Mouse (Mus musculus): ENCODE measurements around the gene Atf6. TPM values are rescaled to one million over a fixed set of nuclear protein-coding genes. Genes with fewer than 3 reads are reported as not detected.

Gene Atf6
- polyA plus RNA-seq, 1 experiment from 2014 or later, result 8.4 TPM

GRCm38 (mm10) chr1:170876906-170877305, 9.3 kb upstream of the Atf6 start:
- Histone ChIP-seq H3K4me2 (no peak overlapping the region), H3K9me3 (no peaks in the 10 kb centered on the region), H3K9ac (replicated peaks) (no peak overlapping the region), H3K27ac (no peak overlapping the region), H3K4me3 (replicated peaks) (no peak overlapping the region), H3K27me3 (no peaks in the 10 kb centered on the region), H3K4me1 (replicated peaks) (no peaks in the 10 kb centered on the region), H3K36me3 (peaks cover 73% of the 10 kb centered on the region)
- WGBS, result 90% methylated on average over 5 of the region's 5 CpGs
- ATAC-seq (ENCODE audit: insufficient number of reproducible peaks, insufficient read depth, low FRiP score, low TSS enrichment, low read depth), result no peak

- no peak overlapping the region for H3K4me3 ChIP-seq (replicated peaks)
- no peak overlapping the region for H3K4me2 ChIP-seq
- no peak overlapping the region for H3K9ac ChIP-seq (replicated peaks)
- no peaks in the 10 kb centered on the region for H3K4me1 ChIP-seq (replicated peaks)
- 67% methylated on average over 3 of the region's 3 CpGs for WGBS
- H3K27me3 ChIP-seq, result no peaks in the 10 kb centered on the region
- no peak for ATAC-seq (ENCODE audit: insufficient number of reproducible peaks, insufficient read depth, low FRiP score, low TSS enrichment, low read depth)
- H3K27ac ChIP-seq, result no peak overlapping the region
- H3K36me3 ChIP-seq, result peaks cover 68% of the 10 kb centered on the region
- H3K9me3 ChIP-seq, result no peaks in the 10 kb centered on the region
Observed at GRCm38 (mm10) chr1:170875676-170876075, 8.1 kb upstream of the Atf6 start.

DNA sequence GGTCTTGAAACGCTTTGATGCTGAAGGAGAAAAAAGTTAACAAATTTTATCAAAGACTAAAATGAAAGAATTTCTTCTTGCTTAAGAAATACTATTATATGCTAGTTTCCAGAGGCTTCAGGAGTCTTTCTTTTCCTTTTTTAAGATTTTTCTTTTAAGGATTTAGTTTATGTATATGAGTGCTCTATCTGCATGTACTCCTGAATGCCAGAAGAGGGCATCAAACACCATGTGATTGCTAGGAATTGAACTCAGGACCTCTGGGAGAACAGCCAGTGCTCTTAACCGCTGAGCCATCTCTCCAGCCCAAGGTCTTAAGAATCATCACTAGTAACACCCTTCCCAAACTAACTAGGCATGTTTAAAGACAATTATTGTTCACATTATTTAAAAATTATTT, 4.4 kb upstream of the Atf6 start:
- H3K4me1 ChIP-seq (replicated peaks), result peaks cover 1% of the 10 kb centered on the region; the same call in 1 of the 2 replicates
- no peak overlapping the region for H3K4me2 ChIP-seq
- no peaks in the 10 kb centered on the region for H3K9me3 ChIP-seq
- H3K36me3 ChIP-seq, result peaks cover 41% of the 10 kb centered on the region
- WGBS, result 94% methylated on average over 2 of the region's 2 CpGs
- H3K4me3 ChIP-seq (replicated peaks), result no peak overlapping the region
- no peaks in the 10 kb centered on the region for H3K27me3 ChIP-seq
- H3K27ac ChIP-seq, result no peak overlapping the region
- H3K9ac ChIP-seq (replicated peaks), result no peak overlapping the region
- ATAC-seq (ENCODE audit: insufficient number of reproducible peaks, insufficient read depth, low FRiP score, low TSS enrichment, low read depth), result no peak

DNA sequence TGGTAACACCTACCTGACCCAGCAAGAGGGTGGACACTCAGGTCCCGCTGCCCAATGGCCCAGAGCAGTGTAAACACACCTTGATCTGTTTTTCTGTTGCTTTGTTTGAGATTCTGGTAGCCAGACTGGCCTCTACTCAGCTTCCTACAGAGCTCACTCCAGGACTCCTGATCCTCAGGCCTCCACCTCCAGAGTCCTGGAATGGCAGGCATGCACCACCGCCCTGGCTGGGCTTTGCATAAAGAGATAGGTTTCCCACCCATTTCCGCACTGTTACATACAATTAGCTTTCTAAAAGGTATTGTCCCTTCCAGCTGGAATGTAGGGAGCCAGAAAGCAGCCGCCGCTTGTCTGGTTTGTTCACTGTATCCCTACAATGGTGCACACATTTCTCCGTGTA, 3.8 kb upstream of the Atf6 start:
- Histone ChIP-seq H3K36me3 (peaks cover 35% of the 10 kb centered on the region), H3K27me3 (no peaks in the 10 kb centered on the region), H3K9ac (replicated peaks) (no peak overlapping the region), H3K4me3 (replicated peaks) (no peak overlapping the region), H3K4me2 (no peak overlapping the region), H3K27ac (no peak overlapping the region), H3K4me1 (replicated peaks) (peaks cover 6% of the 10 kb centered on the region; the same call in 1 of the 2 replicates), H3K9me3 (no peaks in the 10 kb centered on the region)
- ATAC-seq (ENCODE audit: insufficient number of reproducible peaks, insufficient read depth, low FRiP score, low TSS enrichment, low read depth), result no peak
- 90% methylated on average over 6 of the region's 6 CpGs for WGBS

DNA sequence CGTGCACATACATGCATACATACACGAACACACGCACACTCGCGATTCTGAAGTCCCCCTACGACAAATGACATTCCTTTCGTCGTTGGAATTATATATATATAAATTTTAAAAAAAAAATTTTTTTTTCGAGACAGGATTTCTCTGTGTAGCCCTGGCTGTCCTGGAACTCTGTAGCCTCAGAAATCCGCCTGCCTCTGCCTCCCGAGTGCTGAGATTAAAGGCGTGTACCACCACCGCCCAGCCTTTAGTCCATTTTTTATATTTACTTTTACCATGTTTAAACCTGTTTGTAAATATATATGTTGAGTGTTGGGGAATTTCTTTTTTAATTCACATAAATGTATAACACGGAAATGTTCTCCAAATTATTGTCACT, 1.3 kb upstream of the Atf6 start:
- H3K9ac ChIP-seq (replicated peaks), result peak overlapping the region; percentile 58
- H3K27ac ChIP-seq, result 0 out of 2 replicates have a peak overlapping the region, but pooled peaks have one; percentile 50
- H3K4me1 ChIP-seq (replicated peaks), result peaks cover 10% of the 10 kb centered on the region; the same call in 1 of the 2 replicates
- peak overlapping the region; percentile 88 for H3K4me2 ChIP-seq
- peak; percentile 53; the same call in 1 of the 2 replicates for ATAC-seq (ENCODE audit: insufficient number of reproducible peaks, insufficient read depth, low FRiP score, low TSS enrichment, low read depth)
- 18% methylated on average over 14 of the region's 14 CpGs for WGBS
- H3K4me3 ChIP-seq (replicated peaks), result peak overlapping the region; percentile 81
- no peaks in the 10 kb centered on the region for H3K27me3 ChIP-seq
- no peaks in the 10 kb centered on the region for H3K9me3 ChIP-seq
- peaks cover 17% of the 10 kb centered on the region for H3K36me3 ChIP-seq

GRCm38 (mm10) chr1:170868107-170868904, 735 bp upstream of the Atf6 start:
- peaks cover 10% of the 10 kb centered on the region; the same call in 1 of the 2 replicates for H3K4me1 ChIP-seq (replicated peaks)
- peak overlapping the region; percentile 74 for H3K9ac ChIP-seq (replicated peaks)
- no peaks in the 10 kb centered on the region for H3K27me3 ChIP-seq
- ATAC-seq (ENCODE audit: insufficient number of reproducible peaks, insufficient read depth, low FRiP score, low TSS enrichment, low read depth), result peak; percentile 76
- H3K4me3 ChIP-seq (replicated peaks), result peak overlapping the region; percentile 81
- H3K27ac ChIP-seq, result 0 out of 2 replicates have a peak overlapping the region, but pooled peaks have one; percentile 50
- H3K36me3 ChIP-seq, result peaks cover 16% of the 10 kb centered on the region
- peak overlapping the region; percentile 88 for H3K4me2 ChIP-seq
- H3K9me3 ChIP-seq, result no peaks in the 10 kb centered on the region
- WGBS, result under 1% methylated on average over 33 of the region's 33 CpGs

GRCm38 (mm10) chr1:170866992-170867690, 430 bp downstream of the Atf6 start:
- Histone ChIP-seq H3K4me2 (peak overlapping the region; percentile 88), H3K27me3 (no peaks in the 10 kb centered on the region), H3K27ac (peak overlapping the region; percentile 62), H3K9ac (replicated peaks) (peak overlapping the region; percentile 74), H3K4me1 (replicated peaks) (peaks cover 10% of the 10 kb centered on the region; the same call in 1 of the 2 replicates), H3K9me3 (no peaks in the 10 kb centered on the region), H3K4me3 (replicated peaks) (peak overlapping the region; percentile 81), H3K36me3 (peaks cover 8% of the 10 kb centered on the region)
- 5% methylated on average over 30 of the region's 30 CpGs for WGBS
- peak; percentile 54; the same call in 1 of the 2 replicates for ATAC-seq (ENCODE audit: insufficient number of reproducible peaks, insufficient read depth, low FRiP score, low TSS enrichment, low read depth)

- 88% methylated on average over 5 of the region's 5 CpGs for WGBS
- H3K36me3 ChIP-seq, result no peaks in the 10 kb centered on the region
- H3K9ac ChIP-seq (replicated peaks), result no peak overlapping the region
- H3K27me3 ChIP-seq, result no peaks in the 10 kb centered on the region
- no peak overlapping the region for H3K4me3 ChIP-seq (replicated peaks)
- no peak overlapping the region for H3K27ac ChIP-seq
- no peak for ATAC-seq (ENCODE audit: insufficient number of reproducible peaks, insufficient read depth, low FRiP score, low TSS enrichment, low read depth)
- no peaks in the 10 kb centered on the region for H3K9me3 ChIP-seq
- no peak overlapping the region for H3K4me2 ChIP-seq
- peaks cover 10% of the 10 kb centered on the region; the same call in 1 of the 2 replicates for H3K4me1 ChIP-seq (replicated peaks)
Observed at GRCm38 (mm10) chr1:170865406-170865805, 2.2 kb downstream of the Atf6 start.

GRCm38 (mm10) chr1:170864754-170865153, 2.8 kb downstream of the Atf6 start:
- H3K9ac ChIP-seq (replicated peaks), result no peak overlapping the region
- peaks cover 10% of the 10 kb centered on the region; the same call in 1 of the 2 replicates for H3K4me1 ChIP-seq (replicated peaks)
- H3K4me3 ChIP-seq (replicated peaks), result no peak overlapping the region
- no peaks in the 10 kb centered on the region for H3K36me3 ChIP-seq
- 78% methylated on average over 3 of the region's 3 CpGs for WGBS
- no peak for ATAC-seq (ENCODE audit: insufficient number of reproducible peaks, insufficient read depth, low FRiP score, low TSS enrichment, low read depth)
- no peak overlapping the region for H3K27ac ChIP-seq
- no peak overlapping the region for H3K4me2 ChIP-seq
- no peaks in the 10 kb centered on the region for H3K27me3 ChIP-seq
- no peaks in the 10 kb centered on the region for H3K9me3 ChIP-seq

DNA sequence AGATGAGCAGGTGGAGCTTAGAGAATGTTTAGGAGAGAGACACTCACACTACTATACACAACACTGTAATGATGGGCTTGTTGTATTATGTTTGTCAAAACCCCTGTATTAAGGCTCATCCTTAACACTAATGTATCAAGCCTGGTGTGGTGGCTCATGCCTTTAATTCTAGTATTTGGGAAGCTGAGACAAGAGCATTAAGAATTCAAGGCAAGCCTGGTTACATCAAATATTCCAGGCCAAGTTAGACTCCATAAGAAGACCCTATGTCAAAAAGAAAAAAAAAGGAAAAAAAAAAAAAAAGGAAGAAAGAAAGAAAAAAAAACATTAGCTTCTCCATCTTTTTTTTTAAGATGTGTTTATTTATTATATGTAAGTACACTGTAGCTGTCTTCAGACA, 3.3 kb downstream of the Atf6 start:
- Histone ChIP-seq H3K4me2 (no peak overlapping the region), H3K27ac (no peak overlapping the region), H3K36me3 (no peaks in the 10 kb centered on the region), H3K9ac (replicated peaks) (no peak overlapping the region), H3K27me3 (no peaks in the 10 kb centered on the region), H3K4me3 (replicated peaks) (no peak overlapping the region), H3K4me1 (replicated peaks) (peaks cover 10% of the 10 kb centered on the region; the same call in 1 of the 2 replicates), H3K9me3 (no peaks in the 10 kb centered on the region)
- no peak for ATAC-seq (ENCODE audit: insufficient number of reproducible peaks, insufficient read depth, low FRiP score, low TSS enrichment, low read depth)

- no peak overlapping the region for H3K4me2 ChIP-seq
- H3K4me3 ChIP-seq (replicated peaks), result no peak overlapping the region
- H3K9me3 ChIP-seq, result no peaks in the 10 kb centered on the region
- no peak overlapping the region for H3K27ac ChIP-seq
- no peaks in the 10 kb centered on the region for H3K27me3 ChIP-seq
- H3K4me1 ChIP-seq (replicated peaks), result peaks cover 10% of the 10 kb centered on the region; the same call in 1 of the 2 replicates
- no peak overlapping the region for H3K9ac ChIP-seq (replicated peaks)
- WGBS, result 72% methylated on average over 4 of the region's 4 CpGs
- no peak for ATAC-seq (ENCODE audit: insufficient number of reproducible peaks, insufficient read depth, low FRiP score, low TSS enrichment, low read depth)
- no peaks in the 10 kb centered on the region for H3K36me3 ChIP-seq
Observed at GRCm38 (mm10) chr1:170863033-170863432, 4.5 kb downstream of the Atf6 start.
